Mouse (Mus musculus) megakaryocyte, embryonic 14.5 days (primary cell): ENCODE measurements around the gene Bag1.

Experiments used
- FLI1 ChIP-seq: IDR thresholded peaks from 2 replicates; pipeline ENCODE4 v1.6.1; 2012; ENCODE audit warnings: low read length, inconsistent platforms, mixed read lengths
- GATA1 ChIP-seq: IDR thresholded peaks from 3 replicates; pipeline ENCODE4 v1.6.1; 2012; ENCODE audit warnings: mixed read lengths, low read length, inconsistent platforms, borderline replicate concordance

- no peak for TF ChIP-seq GATA1
- no peak for TF ChIP-seq FLI1
Observed at GRCm38 (mm10) chr4:40974011-40974410, 25.9 kb upstream of the Bag1 start.
